Mouse (Mus musculus): ENCODE measurements around the gene Gpr19. TPM values are rescaled to one million over a fixed set of nuclear protein-coding genes. Genes with fewer than 3 reads are reported as not detected.

Gpr19 gene
- polyA plus RNA-seq, 1 experiment from 2014 or later, result 4.6 TPM

- H3K27ac ChIP-seq (ENCODE audit: low read depth), result peak overlapping the region; percentile 99
- DNase-seq (peak; percentile 66), ATAC-seq (peak; percentile 12)
- TF ChIP-seq CTCF (IDR thresholded peaks at IDR 0.05; ENCODE audit: low read depth), result no peak
- no peak for TF ChIP-seq EP300 (IDR thresholded peaks at IDR 0.05; ENCODE audit: low read depth)
- WGBS (ENCODE audit: insufficient replicate concordance), result under 1% methylated on average over 32 of the region's 32 CpGs
- peak overlapping the region; percentile 99 for H3K9ac ChIP-seq (replicated peaks)
- H3K4me3 ChIP-seq (ENCODE audit: low read depth, low read length), result peak overlapping the region; percentile 98
- H3K4me1 ChIP-seq (ENCODE audit: insufficient read depth), result peaks cover 40% of the 10 kb centered on the region
- peak overlapping the region; percentile 98 for H3K4me2 ChIP-seq (ENCODE audit: low read depth, low read length)
- no peaks in the 10 kb centered on the region for H3K9me3 ChIP-seq (ENCODE audit: low read length)
- peaks cover 12% of the 10 kb centered on the region for H3K36me3 ChIP-seq (replicated peaks; ENCODE audit: insufficient read depth, low read length)
- no peaks in the 10 kb centered on the region for H3K27me3 ChIP-seq (ENCODE audit: insufficient read depth, low read length)
These were observed 22.8 kb upstream of the Gpr19 start for GRCm38 (mm10) chr6:134921014-134921694.

GRCm38 (mm10) chr6:134920190-134921013 lies 22.0 kb upstream of the Gpr19 start, which contains the start of gene Cdkn1b:
Gene Cdkn1b, plus strand, starts transcription at chr6:134920401.
- H3K9me3 ChIP-seq (ENCODE audit: low read length), result no peaks in the 10 kb centered on the region
- H3K9ac ChIP-seq (replicated peaks), result peak within 1 kb of the TSS; percentile 99
- no peak for TF ChIP-seq EP300 (IDR thresholded peaks at IDR 0.05; ENCODE audit: low read depth)
- no peak for TF ChIP-seq CTCF (IDR thresholded peaks at IDR 0.05; ENCODE audit: low read depth)
- H3K4me2 ChIP-seq (ENCODE audit: low read depth, low read length), result peak within 1 kb of the TSS; percentile 98
- DNase-seq (peak; percentile 91), ATAC-seq (peak; percentile 95)
- no peaks in the 10 kb centered on the region for H3K27me3 ChIP-seq (ENCODE audit: insufficient read depth, low read length)
- peaks cover 41% of the 10 kb centered on the region for H3K4me1 ChIP-seq (ENCODE audit: insufficient read depth)
- peak within 1 kb of the TSS; percentile 99 for H3K27ac ChIP-seq (ENCODE audit: low read depth)
- peak within 1 kb of the TSS; percentile 98 for H3K4me3 ChIP-seq (ENCODE audit: low read depth, low read length)
- under 1% methylated on average over 77 of the region's 77 CpGs for WGBS (ENCODE audit: insufficient replicate concordance)
- peaks cover 12% of the 10 kb centered on the region for H3K36me3 ChIP-seq (replicated peaks; ENCODE audit: insufficient read depth, low read length)

- TF ChIP-seq CTCF (IDR thresholded peaks at IDR 0.05; ENCODE audit: low read depth) (no peak), EP300 (IDR thresholded peaks at IDR 0.05; ENCODE audit: low read depth) (no peak)
- no peak for DNase-seq
- H3K4me1 ChIP-seq (ENCODE audit: insufficient read depth), result peaks cover 41% of the 10 kb centered on the region
These were observed 21.3 kb upstream of the Gpr19 start for GRCm38 (mm10) chr6:134919511-134920189.

GRCm38 (mm10) chr6:134918769-134919168 lies 20.4 kb upstream of the Gpr19 start:
- DNase-seq (no peak), ATAC-seq (no peak)
- Histone ChIP-seq H3K4me1 (ENCODE audit: insufficient read depth) (peaks cover 36% of the 10 kb centered on the region), H3K36me3 (replicated peaks; ENCODE audit: insufficient read depth, low read length) (peaks cover 9% of the 10 kb centered on the region), H3K9ac (replicated peaks) (no peak overlapping the region), H3K27me3 (ENCODE audit: insufficient read depth, low read length) (no peaks in the 10 kb centered on the region), H3K27ac (ENCODE audit: low read depth) (no peak overlapping the region), H3K9me3 (ENCODE audit: low read length) (no peaks in the 10 kb centered on the region), H3K4me2 (ENCODE audit: low read depth, low read length) (no peak overlapping the region), H3K4me3 (ENCODE audit: low read depth, low read length) (no peak overlapping the region)
- 79% methylated on average over 10 of the region's 10 CpGs for WGBS (ENCODE audit: insufficient replicate concordance)
- TF ChIP-seq EP300 (IDR thresholded peaks at IDR 0.05; ENCODE audit: low read depth) (no peak), CTCF (IDR thresholded peaks at IDR 0.05; ENCODE audit: low read depth) (no peak)

More at GRCm38 (mm10) chr6:134919511-134920189, 21.3 kb upstream of the Gpr19 start:
- H3K4me2 ChIP-seq (ENCODE audit: low read depth, low read length), result peak overlapping the region; percentile 98
- peak overlapping the region; percentile 99 for H3K27ac ChIP-seq (ENCODE audit: low read depth)
- H3K36me3 ChIP-seq (replicated peaks; ENCODE audit: insufficient read depth, low read length), result peaks cover 12% of the 10 kb centered on the region
- peak overlapping the region; percentile 99 for H3K9ac ChIP-seq (replicated peaks)
- 6% methylated on average over 31 of the region's 37 CpGs for WGBS (ENCODE audit: insufficient replicate concordance)
- no peaks in the 10 kb centered on the region for H3K9me3 ChIP-seq (ENCODE audit: low read length)
- no peak for ATAC-seq
- H3K4me3 ChIP-seq (ENCODE audit: low read depth, low read length), result peak overlapping the region; percentile 98
- no peaks in the 10 kb centered on the region for H3K27me3 ChIP-seq (ENCODE audit: insufficient read depth, low read length)

- Histone ChIP-seq H3K36me3 (replicated peaks; ENCODE audit: insufficient read depth, low read length) (no peaks in the 10 kb centered on the region), H3K27me3 (ENCODE audit: insufficient read depth, low read length) (no peaks in the 10 kb centered on the region), H3K9me3 (ENCODE audit: low read length) (no peaks in the 10 kb centered on the region), H3K4me3 (ENCODE audit: low read depth, low read length) (peak overlapping the region; percentile 47), H3K4me2 (ENCODE audit: low read depth, low read length) (peak overlapping the region; percentile 88), H3K9ac (replicated peaks) (peak overlapping the region; percentile 62), H3K27ac (ENCODE audit: low read depth) (0 out of 2 replicates have a peak overlapping the region, but pooled peaks have one; percentile 13), H3K4me1 (ENCODE audit: insufficient read depth) (peaks cover 30% of the 10 kb centered on the region)
- DNase-seq (peak; percentile 29), ATAC-seq (no peak)
- TF ChIP-seq EP300 (IDR thresholded peaks at IDR 0.05; ENCODE audit: low read depth) (no peak), CTCF (IDR thresholded peaks at IDR 0.05; ENCODE audit: low read depth) (no peak)
- WGBS (ENCODE audit: insufficient replicate concordance), result 7% methylated on average over 11 of the region's 11 CpGs
These were observed 18.7 kb upstream of the Gpr19 start for GRCm38 (mm10) chr6:134917087-134917486.

Measured in liver, postnatal 0 days (tissue).